Mouse (Mus musculus): ENCODE measurements around the gene Iqcc. TPM values are rescaled to one million over a fixed set of nuclear protein-coding genes. Genes with fewer than 3 reads are reported as not detected.

Iqcc gene
- polyA plus RNA-seq, 1 experiment from 2014 or later, result 32.5 TPM

- peak within 1 kb of the TSS; percentile 95 for H3K4me3 ChIP-seq (replicated peaks)
- peak; percentile 79 for ATAC-seq (ENCODE audit: insufficient number of reproducible peaks, insufficient read depth, low FRiP score, low TSS enrichment, low read depth)
- H3K9ac ChIP-seq (replicated peaks), result peak within 1 kb of the TSS; percentile 92
- H3K27me3 ChIP-seq, result no peaks in the 10 kb centered on the region
- under 1% methylated on average over 74 of the region's 74 CpGs for WGBS
- H3K27ac ChIP-seq, result peak within 1 kb of the TSS; percentile 66
- H3K4me2 ChIP-seq, result peak within 1 kb of the TSS; percentile 83
- H3K36me3 ChIP-seq, result peaks cover 65% of the 10 kb centered on the region
- no peaks in the 10 kb centered on the region for H3K9me3 ChIP-seq
- peaks cover 23% of the 10 kb centered on the region for H3K4me1 ChIP-seq (replicated peaks)
Measured at GRCm38 (mm10) chr4:129600233-129601158, 18.4 kb downstream of the Iqcc start, which contains the start of the genes Eif3i and Tmem234. Gene Eif3i (minus strand): TSS chr4:129600648. Gene Tmem234 (plus strand): TSS chr4:129600668.

GRCm38 (mm10) chr4:129588865-129589264 lies 30.0 kb downstream of the Iqcc start:
- ATAC-seq (ENCODE audit: insufficient number of reproducible peaks, insufficient read depth, low FRiP score, low TSS enrichment, low read depth), result no peak
- no peak overlapping the region for H3K4me2 ChIP-seq
- H3K27me3 ChIP-seq, result no peaks in the 10 kb centered on the region
- no peak overlapping the region for H3K9ac ChIP-seq (replicated peaks)
- H3K9me3 ChIP-seq, result no peaks in the 10 kb centered on the region
- WGBS, result 68% methylated on average over 4 of the region's 4 CpGs
- peaks cover 9% of the 10 kb centered on the region; the same call in 1 of the 2 replicates for H3K4me1 ChIP-seq (replicated peaks)
- H3K27ac ChIP-seq, result no peak overlapping the region
- peaks cover 40% of the 10 kb centered on the region for H3K36me3 ChIP-seq
- no peak overlapping the region for H3K4me3 ChIP-seq (replicated peaks)

- no peaks in the 10 kb centered on the region for H3K9me3 ChIP-seq
- no peak overlapping the region for H3K4me3 ChIP-seq (replicated peaks)
- no peak for ATAC-seq (ENCODE audit: insufficient number of reproducible peaks, insufficient read depth, low FRiP score, low TSS enrichment, low read depth)
- H3K4me1 ChIP-seq (replicated peaks), result peaks cover 9% of the 10 kb centered on the region; the same call in 1 of the 2 replicates
- H3K36me3 ChIP-seq, result peaks cover 21% of the 10 kb centered on the region
- no peak overlapping the region for H3K27ac ChIP-seq
- WGBS, result 58% methylated on average over 1 of the region's 1 CpGs
- H3K4me2 ChIP-seq, result no peak overlapping the region
- H3K27me3 ChIP-seq, result no peaks in the 10 kb centered on the region
- H3K9ac ChIP-seq (replicated peaks), result no peak overlapping the region
Measured at GRCm38 (mm10) chr4:129586943-129587342, 32.0 kb downstream of the Iqcc start.

- 78% methylated on average over 9 of the region's 9 CpGs for WGBS
- no peaks in the 10 kb centered on the region for H3K9me3 ChIP-seq
- peak overlapping the region; percentile 49 for H3K4me3 ChIP-seq (replicated peaks)
- no peak overlapping the region for H3K9ac ChIP-seq (replicated peaks)
- peaks cover 9% of the 10 kb centered on the region; the same call in 1 of the 2 replicates for H3K4me1 ChIP-seq (replicated peaks)
- H3K36me3 ChIP-seq, result peaks cover 9% of the 10 kb centered on the region
- no peak for ATAC-seq (ENCODE audit: insufficient number of reproducible peaks, insufficient read depth, low FRiP score, low TSS enrichment, low read depth)
- H3K27me3 ChIP-seq, result no peaks in the 10 kb centered on the region
- H3K27ac ChIP-seq, result no peak overlapping the region
- peak overlapping the region; percentile 68 for H3K4me2 ChIP-seq
Measured at GRCm38 (mm10) chr4:129585773-129586172, 33.1 kb downstream of the Iqcc start.

- peaks cover 2% of the 10 kb centered on the region for H3K36me3 ChIP-seq
- no peaks in the 10 kb centered on the region for H3K9me3 ChIP-seq
- peak overlapping the region; percentile 68 for H3K4me2 ChIP-seq
- WGBS, result 3% methylated on average over 36 of the region's 36 CpGs
- H3K27ac ChIP-seq, result peak overlapping the region; percentile 42; the same call in 1 of the 2 replicates
- peak; percentile 13; the same call in 1 of the 2 replicates for ATAC-seq (ENCODE audit: insufficient number of reproducible peaks, insufficient read depth, low FRiP score, low TSS enrichment, low read depth)
- no peaks in the 10 kb centered on the region for H3K27me3 ChIP-seq
- peak overlapping the region; percentile 49 for H3K4me3 ChIP-seq (replicated peaks)
- H3K4me1 ChIP-seq (replicated peaks), result peaks cover 9% of the 10 kb centered on the region; the same call in 1 of the 2 replicates
- H3K9ac ChIP-seq (replicated peaks), result peak overlapping the region; percentile 64
Measured at GRCm38 (mm10) chr4:129584884-129585608, 33.9 kb downstream of the Iqcc start.

GRCm38 (mm10) chr4:129584370-129584769 lies 34.5 kb downstream of the Iqcc start:
- no peaks in the 10 kb centered on the region for H3K27me3 ChIP-seq
- H3K27ac ChIP-seq, result peak overlapping the region; percentile 42; the same call in 1 of the 2 replicates
- 91% methylated on average over 1 of the region's 1 CpGs for WGBS
- no peak for ATAC-seq (ENCODE audit: insufficient number of reproducible peaks, insufficient read depth, low FRiP score, low TSS enrichment, low read depth)
- peak overlapping the region; percentile 64; the same call in 1 of the 2 replicates for H3K9ac ChIP-seq (replicated peaks)
- H3K4me2 ChIP-seq, result peak overlapping the region; percentile 68
- no peaks in the 10 kb centered on the region for H3K36me3 ChIP-seq
- H3K9me3 ChIP-seq, result no peaks in the 10 kb centered on the region
- H3K4me3 ChIP-seq (replicated peaks), result peak overlapping the region; percentile 49
- H3K4me1 ChIP-seq (replicated peaks), result peaks cover 9% of the 10 kb centered on the region; the same call in 1 of the 2 replicates

GRCm38 (mm10) chr4:129582251-129582650 lies 36.6 kb downstream of the Iqcc start:
- peaks cover 10% of the 10 kb centered on the region; the same call in 1 of the 2 replicates for H3K4me1 ChIP-seq (replicated peaks)
- H3K4me3 ChIP-seq (replicated peaks), result no peak overlapping the region
- H3K27ac ChIP-seq, result no peak overlapping the region
- H3K9me3 ChIP-seq, result no peaks in the 10 kb centered on the region
- no peak overlapping the region for H3K4me2 ChIP-seq
- H3K36me3 ChIP-seq, result no peaks in the 10 kb centered on the region
- ATAC-seq (ENCODE audit: insufficient number of reproducible peaks, insufficient read depth, low FRiP score, low TSS enrichment, low read depth), result no peak
- no peak overlapping the region for H3K9ac ChIP-seq (replicated peaks)
- H3K27me3 ChIP-seq, result no peaks in the 10 kb centered on the region
- WGBS, result 80% methylated on average over 1 of the region's 1 CpGs

- no peak overlapping the region for H3K27ac ChIP-seq
Measured at GRCm38 (mm10) chr4:129580347-129580746, 38.6 kb downstream of the Iqcc start.

GRCm38 (mm10) chr4:129578466-129578865 lies 40.4 kb downstream of the Iqcc start, which contains the start of gene Fam167b:
Gene Fam167b (minus strand): TSS chr4:129578549.
- WGBS, result 86% methylated on average over 5 of the region's 5 CpGs
- no peak within 1 kb of the TSS for H3K4me2 ChIP-seq
- no peaks in the 10 kb centered on the region for H3K27me3 ChIP-seq
- H3K27ac ChIP-seq, result no peak within 1 kb of the TSS
- no peak within 1 kb of the TSS for H3K4me3 ChIP-seq (replicated peaks)
- no peak for ATAC-seq (ENCODE audit: insufficient number of reproducible peaks, insufficient read depth, low FRiP score, low TSS enrichment, low read depth)
- no peak within 1 kb of the TSS for H3K9ac ChIP-seq (replicated peaks)
- H3K9me3 ChIP-seq, result no peaks in the 10 kb centered on the region
- H3K36me3 ChIP-seq, result no peaks in the 10 kb centered on the region
- H3K4me1 ChIP-seq (replicated peaks), result peaks cover 11% of the 10 kb centered on the region

More at GRCm38 (mm10) chr4:129580347-129580746, 38.6 kb downstream of the Iqcc start:
- WGBS, result 72% methylated on average over 7 of the region's 7 CpGs
- Histone ChIP-seq H3K9ac (replicated peaks) (no peak overlapping the region), H3K4me1 (replicated peaks) (peaks cover 15% of the 10 kb centered on the region), H3K36me3 (no peaks in the 10 kb centered on the region), H3K4me3 (replicated peaks) (no peak overlapping the region), H3K27me3 (no peaks in the 10 kb centered on the region), H3K9me3 (no peaks in the 10 kb centered on the region), H3K4me2 (no peak overlapping the region)
- ATAC-seq (ENCODE audit: insufficient number of reproducible peaks, insufficient read depth, low FRiP score, low TSS enrichment, low read depth), result no peak

- peaks cover 11% of the 10 kb centered on the region for H3K4me1 ChIP-seq (replicated peaks)
- ATAC-seq (ENCODE audit: insufficient number of reproducible peaks, insufficient read depth, low FRiP score, low TSS enrichment, low read depth), result no peak
- no peak overlapping the region for H3K27ac ChIP-seq
- no peaks in the 10 kb centered on the region for H3K9me3 ChIP-seq
- H3K4me2 ChIP-seq, result no peak overlapping the region
- no peak overlapping the region for H3K4me3 ChIP-seq (replicated peaks)
- H3K27me3 ChIP-seq, result no peaks in the 10 kb centered on the region
- 78% methylated on average over 7 of the region's 7 CpGs for WGBS
- H3K9ac ChIP-seq (replicated peaks), result no peak overlapping the region
- no peaks in the 10 kb centered on the region for H3K36me3 ChIP-seq
Measured at GRCm38 (mm10) chr4:129577688-129578087, 41.2 kb downstream of the Iqcc start.

Data from limb, embryonic 12.5 days (tissue).